Mouse (Mus musculus) ES-E14 (cell line): ENCODE data around the gene Nfx1.

Experiments
- HCFC1 ChIP-seq: IDR thresholded peaks from 2 replicates; pipeline ENCODE4 v1.6.1; 2012; ENCODE audit warnings: low read length, inconsistent platforms, borderline replicate concordance; ENCODE audit not compliant: insufficient read depth
- ZC3H11A ChIP-seq: IDR thresholded peaks from 2 replicates; pipeline ENCODE4 v1.6.1; 2012; ENCODE audit warnings: low read depth, mild to moderate bottlenecking, inconsistent platforms, low read length, borderline replicate concordance

- no peak for TF ChIP-seq ZC3H11A
- no peak for TF ChIP-seq HCFC1
These were observed 18.9 kb downstream of the Nfx1 start for GRCm38 (mm10) chr4:40989633-40990032.
